In genomic region chr10:82777075-82777474, GRCm38 (mm10) we compare ENCODE assay signal across 21 mouse cellular contexts. TPM values are rescaled to one million over a fixed set of nuclear protein-coding genes. Genes with fewer than 3 reads are reported as not detected.
DNase-seq lines count a peak whose midpoint lies in the region; ATAC-seq and TF ChIP-seq lines count a peak whose summit lies in the region.
"Had no signal": no experiment of that assay in that cellular context is flagged by ENCODE, and none has a peak within 500 bp of the region (broad histone marks: within the 10 kb centered on the region; RNA-seq: fewer than 3 reads in every experiment).

No protein-coding gene starts in this region.

- H3K36me3 ChIP-seq in ES-E14 (ENCODE audit: control insufficient read depth, insufficient read depth, low read length, poor library complexity, severe bottlenecking) = no peaks in the 10 kb centered on the region
- H3K36me3 ChIP-seq in liver, embryonic 14.5 days (replicated peaks; ENCODE audit: control insufficient read depth, insufficient read depth, low read depth) = no peaks in the 10 kb centered on the region
- H3K36me3 ChIP-seq: embryonic facial prominence, embryonic 12.5 days; forebrain, embryonic 10.5 days; heart, embryonic 10.5 days; intestine, embryonic 15.5 days; kidney, embryonic 15.5 days; midbrain, embryonic 15.5 days had no signal

- peak; percentile 73 for TF ChIP-seq EP300 in liver, embryonic 14.5 days (IDR thresholded peaks at IDR 0.05; ENCODE audit: low read depth)

- in situ Hi-C loops in ES-E14 (cut with MboI; ENCODE audit: low sequenced_read_pairs in 2 of 2, unreplicated experiment in 2 of 2) = no loop called here

- H3K9me3 ChIP-seq in ES-E14 (ENCODE audit: control insufficient read depth, insufficient read depth, low read depth, low read length) = no peaks in the 10 kb centered on the region
- no peaks in the 10 kb centered on the region for H3K9me3 ChIP-seq in liver, embryonic 14.5 days (ENCODE audit: control insufficient read depth, low read length)
- H3K9me3 ChIP-seq: embryonic facial prominence, embryonic 12.5 days; forebrain, embryonic 10.5 days; heart, embryonic 10.5 days; intestine, embryonic 15.5 days; kidney, embryonic 15.5 days; midbrain, embryonic 15.5 days had no signal

- no peak overlapping the region; the same call in 1 of the 2 replicates for H3K4me2 ChIP-seq in liver, embryonic 14.5 days (ENCODE audit: low read depth)
- H3K4me2 ChIP-seq: embryonic facial prominence, embryonic 12.5 days; hindbrain, embryonic 14.5 days; kidney, embryonic 15.5 days; lung, embryonic 14.5 days; midbrain, embryonic 15.5 days had no signal

- no peaks in the 10 kb centered on the region for H3K27me3 ChIP-seq in liver, embryonic 14.5 days (ENCODE audit: control insufficient read depth, insufficient read depth, low read length)
- H3K27me3 ChIP-seq: embryonic facial prominence, embryonic 12.5 days; intestine, embryonic 15.5 days; kidney, embryonic 15.5 days; midbrain, embryonic 15.5 days had no signal

- peak overlapping the region; percentile 67; the same call in 1 of the 2 replicates for H3K9ac ChIP-seq in ES-E14 (ENCODE audit: insufficient read depth, low read depth, low read length, poor library complexity, severe bottlenecking)
- H3K9ac ChIP-seq in liver, embryonic 14.5 days (replicated peaks) = no peak overlapping the region
- H3K9ac ChIP-seq: embryonic facial prominence, embryonic 12.5 days; hindbrain, embryonic 14.5 days; intestine, embryonic 15.5 days; kidney, embryonic 15.5 days; lung, embryonic 14.5 days; midbrain, embryonic 15.5 days had no signal

- no peak overlapping the region for H3K4me3 ChIP-seq in ES-E14 (ENCODE audit: insufficient read depth in 1 of 2, low read depth in 1 of 2, low read length in 2 of 2, poor library complexity in 1 of 2, severe bottlenecking in 1 of 2)
- H3K4me3 ChIP-seq in liver, embryonic 14.5 days (ENCODE audit: insufficient read depth in 1 of 2, low read depth in 2 of 2, low read length in 2 of 2) = no peak overlapping the region
- H3K4me3 ChIP-seq: embryonic facial prominence, embryonic 12.5 days; forebrain, embryonic 10.5 days; intestine, embryonic 15.5 days; kidney, embryonic 15.5 days; layer of hippocampus, adult 2 months; left cerebral cortex, adult 2 months; midbrain, embryonic 15.5 days had no signal

- peaks cover 15 to 19% of the 10 kb centered on the region in 2 experiments for H3K4me1 ChIP-seq in ES-E14 (ENCODE audit: control insufficient read depth in 2 of 2, insufficient read depth in 2 of 2, low read length in 2 of 2, poor library complexity in 1 of 2)
- peaks cover 22 to 42% of the 10 kb centered on the region in 2 experiments for H3K4me1 ChIP-seq in liver, embryonic 14.5 days (replicated peaks; ENCODE audit: control insufficient read depth in 2 of 2, insufficient read depth in 2 of 2, low read length in 1 of 2)
- H3K4me1 ChIP-seq: embryonic facial prominence, embryonic 12.5 days; intestine, embryonic 15.5 days had no signal

- 29% methylated on average over 2 of the region's 2 CpGs for WGBS in liver, embryonic 14.5 days (ENCODE audit: insufficient replicate concordance)

- no peak for TF ChIP-seq CTCF in liver, embryonic 14.5 days (IDR thresholded peaks at IDR 0.05; ENCODE audit: low read depth)

- peak; percentile 43 for ATAC-seq in common myeloid progenitor, adult 5-6 weeks (replicated peaks; ENCODE audit: low read depth, poor library complexity, severe bottlenecking)
- peak; percentile 77 for ATAC-seq in liver, embryonic 14.5 days (ENCODE audit: insufficient read depth)
- ATAC-seq: midbrain, embryonic 15.5 days had no signal

- peak; percentile 62 for DNase-seq in 416B (ENCODE audit: low read depth)
- DNase-seq in ES-E14 (ENCODE audit: low read depth, low spot score) = no peak
- DNase-seq in liver, embryonic 14.5 days (ENCODE audit: low read depth in 3 of 3, low spot score in 3 of 3) = peak; percentile 71 to 77 (median 73)
- no peak for DNase-seq in adrenal gland, adult (ENCODE audit: inconsistent age in 2 of 2, low spot score in 1 of 2)
- DNase-seq in frontal cortex, postnatal 10 days (ENCODE audit: low spot score in 2 of 2) = no peak
- DNase-seq in cerebellum, postnatal 4 days (ENCODE audit: low spot score in 2 of 2) = no peak
- DNase-seq: adrenal gland, adult 8-10 months; gastrocnemius, postnatal 14 days; heart, postnatal 14 days; thymus, adult 2 months had no signal

- H3K27ac ChIP-seq in ES-E14 (ENCODE audit: insufficient read depth, low read depth, low read length, poor library complexity, severe bottlenecking) = peak overlapping the region; percentile 53; the same call in 1 of the 2 replicates
- H3K27ac ChIP-seq in liver, embryonic 14.5 days = no peak overlapping the region
- H3K27ac ChIP-seq: embryonic facial prominence, embryonic 12.5 days; hindbrain, embryonic 14.5 days; kidney, embryonic 15.5 days; layer of hippocampus, adult 2 months; left cerebral cortex, adult 2 months; midbrain, embryonic 15.5 days had no signal

TF ChIP-seq in ES-E14, 5 proteins besides CTCF, POLR2A, EP300 and RAD21:
- peak; percentile 52; the same call in 1 of the 2 replicates for TF ChIP-seq MAFK (IDR thresholded peaks at IDR 0.05; ENCODE audit: insufficient read depth, low read depth, low read length)
- TF ChIP-seq CHD2 (IDR thresholded peaks at IDR 0.05; ENCODE audit: low read depth, low read length) = no peak

RNA-seq across cellular contexts. Expression of gene Nfyb, which starts 13.1 kb away (rescaled TPM):
- 46.9 and 47.7 TPM in 2 replicates for total RNA-seq in ES-E14 (2012; rRNA removed)
- total RNA-seq in common myeloid progenitor, adult 5-6 weeks (2017) = 87.5 and 91.5 TPM in 2 replicates
- 14.4 and 22.0 TPM in 2 replicates for polyA plus RNA-seq in liver, embryonic 14.5 days (2012; rRNA removed)
- 31.9 and 32.4 TPM in 2 replicates for polyA plus RNA-seq in liver, embryonic 14.5 days (2014; fragmentation: Nextera tagmentation; extraction: Ambion mirVana)

RNA-seq across cellular contexts. Expression of gene Txnrd1, which starts 56.7 kb away (rescaled TPM):
- 107 and 167 TPM in 2 replicates for total RNA-seq in ES-E14 (2012; rRNA removed)
- total RNA-seq in common myeloid progenitor, adult 5-6 weeks (2017) = 114 and 119 TPM in 2 replicates
- polyA plus RNA-seq in liver, embryonic 14.5 days (2012; rRNA removed) = 23.5 and 33.6 TPM in 2 replicates
- 44.6 and 53.1 TPM in 2 replicates for polyA plus RNA-seq in liver, embryonic 14.5 days (2014; fragmentation: Nextera tagmentation; extraction: Ambion mirVana)

Comparison
In these comparisons a context has a peak if more than half of its experiments do, and no peak if none do; other contexts are left out.
1. DNase-seq: peak in 416B (single experiment) and liver, embryonic 14.5 days (3 of 3); none in ES-E14 (single experiment), adrenal gland, adult (0 of 2), frontal cortex, postnatal 10 days (0 of 2) and cerebellum, postnatal 4 days (0 of 2).